Mouse (Mus musculus) c-Kit-positive CD71-negative TER-119-negative erythroid progenitor cells, embryonic 14.5 days (primary cell): ENCODE data around the gene Pnkp.

Experiments used
- DNase-seq: peaks from one replicate; pipeline ENCODE4 v3.0.0-alpha.2; 2013; ENCODE audit warnings: low read depth

The Pnkp gene

GRCm38 (mm10) chr7:44853065-44853464 is 3.9 kb upstream of the Pnkp start:
- no peak for DNase-seq

- DNase-seq = no peak
These were observed 3.2 kb upstream of the Pnkp start for GRCm38 (mm10) chr7:44853596-44854355.

GRCm38 (mm10) chr7:44854356-44855031 is 2.4 kb upstream of the Pnkp start:
- DNase-seq = no peak

GRCm38 (mm10) chr7:44855036-44855435 is 1.9 kb upstream of the Pnkp start:
- no peak for DNase-seq

GRCm38 (mm10) chr7:44856265-44856916 is 548 bp upstream of the Pnkp start:
- DNase-seq = no peak

GRCm38 (mm10) chr7:44857905-44858304 is 966 bp downstream of the Pnkp start:
- DNase-seq = no peak

GRCm38 (mm10) chr7:44859896-44860295 is 3.0 kb downstream of the Pnkp start:
- no peak for DNase-seq

- no peak for DNase-seq
These were observed 3.9 kb downstream of the Pnkp start for GRCm38 (mm10) chr7:44860576-44861428.

- no peak for DNase-seq
These were observed 4.5 kb downstream of the Pnkp start for GRCm38 (mm10) chr7:44861429-44861816.

- DNase-seq = no peak
These were observed 5.5 kb downstream of the Pnkp start for GRCm38 (mm10) chr7:44862434-44862833.

- DNase-seq = no peak
These were observed 6.3 kb downstream of the Pnkp start for GRCm38 (mm10) chr7:44863210-44863609.

GRCm38 (mm10) chr7:44863982-44864494 is 7.1 kb downstream of the Pnkp start:
- DNase-seq = no peak

GRCm38 (mm10) chr7:44864595-44865542 is 7.9 kb downstream of the Pnkp start:
- no peak for DNase-seq

GRCm38 (mm10) chr7:44866276-44867009 is 9.5 kb downstream of the Pnkp start:
- DNase-seq = no peak

GRCm38 (mm10) chr7:44867010-44867702 is 10.2 kb downstream of the Pnkp start:
- DNase-seq = no peak

GRCm38 (mm10) chr7:44867802-44868201 is 10.9 kb downstream of the Pnkp start:
- DNase-seq = no peak

GRCm38 (mm10) chr7:44868465-44868864 is 11.5 kb downstream of the Pnkp start:
- no peak for DNase-seq

- DNase-seq = no peak
These were observed 12.2 kb downstream of the Pnkp start for GRCm38 (mm10) chr7:44868919-44869696.
